Mouse (Mus musculus): ENCODE measurements at regions not wholly inside any gene's neighbourhood (a gene's known extent, or its start where the extent isn't known, plus 50 kb on each side); places are given as distances from the start of the nearest gene placed in this dataset.

GRCm38 (mm10) chr13:35397166-35397565 is 262.5 kb upstream of the Cdyl start:
- no peaks in the 10 kb centered on the region for H3K9me3 ChIP-seq
- no peaks in the 10 kb centered on the region for H3K27me3 ChIP-seq (replicated peaks; ENCODE audit: low read depth, poor library complexity, severe bottlenecking)
- 89% methylated on average over 2 of the region's 2 CpGs for WGBS
- H3K4me1 ChIP-seq = peaks cover 8% of the 10 kb centered on the region
- H3K4me3 ChIP-seq = no peak overlapping the region
- no peak overlapping the region for H3K27ac ChIP-seq (replicated peaks)
- H3K36me3 ChIP-seq (replicated peaks) = no peaks in the 10 kb centered on the region
- DNase-seq (ENCODE audit: low spot score) = no peak

DNA sequence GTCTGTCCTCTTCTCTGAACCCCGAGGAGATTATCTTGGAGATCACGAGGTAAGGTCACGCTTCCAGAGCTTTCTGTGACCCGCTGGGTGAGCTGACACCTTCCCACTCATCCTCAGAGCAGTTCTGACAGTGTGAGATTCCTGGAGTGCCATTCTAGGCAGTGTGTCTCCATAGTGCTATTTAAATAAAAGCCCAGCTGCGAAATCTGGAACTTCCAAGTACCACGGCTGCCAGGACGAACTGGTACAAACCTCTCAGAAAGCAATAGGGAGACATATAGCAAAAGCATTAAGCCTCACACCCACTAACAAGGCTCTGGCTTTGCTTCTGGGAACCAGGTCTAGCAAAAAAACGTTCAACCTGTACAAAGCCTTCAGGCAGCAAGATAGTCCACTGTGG is 261.4 kb upstream of the Cdyl start:
- no peak for DNase-seq (ENCODE audit: low spot score)
- Histone ChIP-seq H3K27me3 (replicated peaks; ENCODE audit: low read depth, poor library complexity, severe bottlenecking) (no peaks in the 10 kb centered on the region), H3K36me3 (replicated peaks) (no peaks in the 10 kb centered on the region), H3K9me3 (no peaks in the 10 kb centered on the region), H3K4me3 (no peak overlapping the region), H3K27ac (replicated peaks) (no peak overlapping the region), H3K4me1 (peaks cover 8% of the 10 kb centered on the region)
- 72% methylated on average over 8 of the region's 8 CpGs for WGBS

- Histone ChIP-seq H3K27me3 (replicated peaks; ENCODE audit: low read depth, poor library complexity, severe bottlenecking) (no peaks in the 10 kb centered on the region), H3K4me3 (no peak overlapping the region), H3K4me1 (no peaks in the 10 kb centered on the region), H3K36me3 (replicated peaks) (no peaks in the 10 kb centered on the region), H3K9me3 (no peaks in the 10 kb centered on the region), H3K27ac (replicated peaks) (no peak overlapping the region)
- DNase-seq (ENCODE audit: low spot score) = no peak
- WGBS = 83% methylated on average over 2 of the region's 2 CpGs
Observed at GRCm38 (mm10) chr13:35402856-35403255, 256.8 kb upstream of the Cdyl start.

- no peak overlapping the region for H3K4me3 ChIP-seq
- no peaks in the 10 kb centered on the region for H3K4me1 ChIP-seq
- H3K36me3 ChIP-seq (replicated peaks) = no peaks in the 10 kb centered on the region
- no peaks in the 10 kb centered on the region for H3K9me3 ChIP-seq
- H3K27ac ChIP-seq (replicated peaks) = no peak overlapping the region
- no peak for DNase-seq (ENCODE audit: low spot score)
- WGBS = 90% methylated on average over 5 of the region's 5 CpGs
- no peaks in the 10 kb centered on the region for H3K27me3 ChIP-seq (replicated peaks; ENCODE audit: low read depth, poor library complexity, severe bottlenecking)
Observed at GRCm38 (mm10) chr13:35404428-35404827, 255.2 kb upstream of the Cdyl start.

GRCm38 (mm10) chr13:35405384-35405783 is 254.2 kb upstream of the Cdyl start:
- no peak overlapping the region for H3K27ac ChIP-seq (replicated peaks)
- H3K4me1 ChIP-seq = no peaks in the 10 kb centered on the region
- DNase-seq (ENCODE audit: low spot score) = no peak
- H3K4me3 ChIP-seq = no peak overlapping the region
- no peaks in the 10 kb centered on the region for H3K36me3 ChIP-seq (replicated peaks)
- no peaks in the 10 kb centered on the region for H3K27me3 ChIP-seq (replicated peaks; ENCODE audit: low read depth, poor library complexity, severe bottlenecking)
- H3K9me3 ChIP-seq = no peaks in the 10 kb centered on the region
- WGBS = 75% methylated on average over 1 of the region's 1 CpGs

GRCm38 (mm10) chr13:35417500-35417899 is 242.1 kb upstream of the Cdyl start:
- Histone ChIP-seq H3K27me3 (replicated peaks; ENCODE audit: low read depth, poor library complexity, severe bottlenecking) (no peaks in the 10 kb centered on the region), H3K4me1 (no peaks in the 10 kb centered on the region), H3K9me3 (no peaks in the 10 kb centered on the region), H3K27ac (replicated peaks) (no peak overlapping the region), H3K4me3 (no peak overlapping the region), H3K36me3 (replicated peaks) (no peaks in the 10 kb centered on the region)
- 92% methylated on average over 4 of the region's 4 CpGs for WGBS
- DNase-seq (ENCODE audit: low spot score) = no peak

DNA sequence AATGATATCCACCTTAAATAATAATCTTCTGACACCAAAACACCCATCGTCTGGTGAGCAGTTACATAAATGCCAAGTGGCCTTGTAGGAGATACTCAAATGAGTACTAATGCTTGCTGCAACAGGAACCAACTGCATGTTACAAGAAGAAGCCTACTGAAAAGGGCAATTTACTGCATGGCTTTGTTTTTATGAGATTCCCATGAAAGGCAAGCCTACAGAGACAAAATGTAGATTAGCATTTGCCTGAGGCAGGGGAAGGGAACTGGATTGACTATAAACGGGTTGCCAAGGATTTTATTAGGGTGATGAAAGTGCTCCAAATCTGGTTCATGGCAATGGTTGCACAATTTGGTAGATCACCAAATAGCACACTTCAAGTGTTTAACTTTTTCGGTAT is 239.6 kb upstream of the Cdyl start:
- Histone ChIP-seq H3K27ac (replicated peaks) (no peak overlapping the region), H3K27me3 (replicated peaks; ENCODE audit: low read depth, poor library complexity, severe bottlenecking) (no peaks in the 10 kb centered on the region), H3K4me3 (no peak overlapping the region), H3K36me3 (replicated peaks) (no peaks in the 10 kb centered on the region), H3K9me3 (no peaks in the 10 kb centered on the region), H3K4me1 (no peaks in the 10 kb centered on the region)
- 84% methylated on average over 3 of the region's 3 CpGs for WGBS
- no peak for DNase-seq (ENCODE audit: low spot score)

- WGBS = 87% methylated on average over 4 of the region's 4 CpGs
- Histone ChIP-seq H3K27me3 (replicated peaks; ENCODE audit: low read depth, poor library complexity, severe bottlenecking) (no peaks in the 10 kb centered on the region), H3K4me1 (no peaks in the 10 kb centered on the region), H3K4me3 (no peak overlapping the region), H3K36me3 (replicated peaks) (no peaks in the 10 kb centered on the region), H3K27ac (replicated peaks) (no peak overlapping the region), H3K9me3 (no peaks in the 10 kb centered on the region)
- DNase-seq (ENCODE audit: low spot score) = no peak
Observed at GRCm38 (mm10) chr13:35426061-35426460, 233.6 kb upstream of the Cdyl start.

- no peak overlapping the region for H3K4me3 ChIP-seq
- H3K9me3 ChIP-seq = no peaks in the 10 kb centered on the region
- H3K4me1 ChIP-seq = no peaks in the 10 kb centered on the region
- H3K27ac ChIP-seq (replicated peaks) = no peak overlapping the region
- 81% methylated on average over 7 of the region's 7 CpGs for WGBS
- H3K27me3 ChIP-seq (replicated peaks; ENCODE audit: low read depth, poor library complexity, severe bottlenecking) = no peaks in the 10 kb centered on the region
- DNase-seq (ENCODE audit: low spot score) = no peak
- no peaks in the 10 kb centered on the region for H3K36me3 ChIP-seq (replicated peaks)
Observed at GRCm38 (mm10) chr13:35435173-35435572, 224.5 kb upstream of the Cdyl start.

- WGBS = 84% methylated on average over 3 of the region's 3 CpGs
- no peaks in the 10 kb centered on the region for H3K4me1 ChIP-seq
- H3K27me3 ChIP-seq (replicated peaks; ENCODE audit: low read depth, poor library complexity, severe bottlenecking) = no peaks in the 10 kb centered on the region
Observed at GRCm38 (mm10) chr13:35447661-35448060, 212.0 kb upstream of the Cdyl start.

DNA sequence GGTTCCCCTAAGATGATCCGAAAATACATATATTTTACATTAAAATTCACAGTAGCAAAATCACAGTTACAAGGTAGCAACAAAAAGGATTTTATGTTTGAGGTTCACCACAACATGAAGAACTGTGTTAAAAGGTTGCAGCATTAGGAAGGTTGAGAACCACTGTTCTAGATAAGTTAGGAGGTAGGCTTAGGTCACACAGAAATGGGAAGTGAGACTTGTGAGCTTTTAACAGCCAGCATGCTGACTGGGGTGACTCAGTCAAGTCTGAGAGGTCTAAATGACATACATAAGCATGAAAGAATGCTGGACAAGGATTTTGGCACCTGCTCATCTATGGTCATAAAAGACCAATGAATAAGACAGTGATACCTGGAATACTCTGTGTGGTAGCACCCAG is 207.2 kb upstream of the Cdyl start:
- no peaks in the 10 kb centered on the region for H3K27me3 ChIP-seq (replicated peaks; ENCODE audit: low read depth, poor library complexity, severe bottlenecking)
- H3K36me3 ChIP-seq (replicated peaks) = no peaks in the 10 kb centered on the region
- no peaks in the 10 kb centered on the region for H3K9me3 ChIP-seq
- peaks cover 6% of the 10 kb centered on the region; the same call in 1 of the 2 replicates for H3K4me1 ChIP-seq
- 82% methylated on average over 1 of the region's 1 CpGs for WGBS
- DNase-seq (ENCODE audit: low spot score) = no peak
- no peak overlapping the region for H3K27ac ChIP-seq (replicated peaks)
- H3K4me3 ChIP-seq = no peak overlapping the region

More at GRCm38 (mm10) chr13:35447661-35448060, 212.0 kb upstream of the Cdyl start:
- H3K9me3 ChIP-seq = no peaks in the 10 kb centered on the region
- H3K27ac ChIP-seq (replicated peaks) = no peak overlapping the region
- no peaks in the 10 kb centered on the region for H3K36me3 ChIP-seq (replicated peaks)
- no peak for DNase-seq (ENCODE audit: low spot score)
- H3K4me3 ChIP-seq = no peak overlapping the region

DNA sequence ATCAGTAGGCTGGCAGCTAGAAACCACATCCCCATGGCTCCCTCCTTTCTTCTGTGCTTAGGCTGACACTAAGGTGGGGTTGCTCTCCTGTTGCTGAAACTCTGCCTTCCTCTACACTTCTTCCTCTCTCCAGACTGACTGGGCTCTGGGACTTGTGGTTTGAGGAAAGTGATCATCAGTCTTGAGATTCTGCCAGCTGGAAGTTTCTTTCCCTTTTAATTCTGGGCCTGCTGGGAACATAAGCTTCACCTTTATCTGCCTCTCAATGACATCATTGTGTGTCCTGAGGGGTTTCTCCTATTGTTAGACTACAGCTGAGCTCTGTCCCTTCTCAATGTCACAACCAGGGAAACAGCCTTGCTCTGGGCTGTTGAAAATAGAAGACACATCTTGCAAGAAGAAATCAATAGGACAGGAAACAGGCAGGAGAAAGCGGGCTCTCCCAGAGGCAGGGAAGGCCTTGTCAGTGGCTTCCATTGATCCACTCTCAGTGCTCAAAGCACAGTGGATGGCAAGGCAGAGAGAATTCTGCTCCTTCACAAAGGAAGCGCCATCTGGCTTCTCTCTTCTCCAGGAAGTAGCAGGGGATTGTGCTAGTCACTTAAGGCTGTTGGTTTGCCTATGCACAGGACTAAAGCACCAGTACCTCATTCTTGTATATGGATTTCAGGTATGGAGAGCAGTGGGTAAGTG is 206.3 kb upstream of the Cdyl start:
- 58% methylated on average over 2 of the region's 2 CpGs for WGBS
- Histone ChIP-seq H3K36me3 (replicated peaks) (no peaks in the 10 kb centered on the region), H3K4me1 (peaks cover 6% of the 10 kb centered on the region; the same call in 1 of the 2 replicates), H3K27me3 (replicated peaks; ENCODE audit: low read depth, poor library complexity, severe bottlenecking) (no peaks in the 10 kb centered on the region), H3K4me3 (no peak overlapping the region), H3K27ac (replicated peaks) (no peak overlapping the region), H3K9me3 (no peaks in the 10 kb centered on the region)
- DNase-seq (ENCODE audit: low spot score) = no peak

DNA sequence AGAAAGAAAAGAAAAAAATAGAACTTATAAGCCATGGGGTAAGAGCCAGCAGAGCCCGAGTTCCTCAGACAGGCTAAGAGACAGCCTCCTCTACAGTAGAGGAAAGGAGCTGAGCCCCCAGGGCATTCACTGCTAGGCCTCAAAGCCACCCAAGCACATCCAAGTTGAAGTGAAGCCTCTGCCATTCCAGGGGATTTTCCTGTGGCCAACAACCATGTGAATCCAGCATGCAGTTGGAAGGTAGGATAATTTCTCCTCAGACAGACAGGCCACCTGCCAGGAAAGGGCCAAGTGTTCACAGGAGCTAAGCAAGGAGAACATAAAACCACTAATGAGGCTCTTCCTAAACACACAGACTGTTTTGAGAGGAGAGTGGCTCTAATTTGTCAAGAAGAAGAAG is 199.6 kb upstream of the Cdyl start:
- H3K4me3 ChIP-seq = no peak overlapping the region
- no peaks in the 10 kb centered on the region for H3K9me3 ChIP-seq
- H3K36me3 ChIP-seq (replicated peaks) = no peaks in the 10 kb centered on the region
- WGBS = 70% methylated on average over 1 of the region's 1 CpGs
- H3K27ac ChIP-seq (replicated peaks) = no peak overlapping the region
- no peaks in the 10 kb centered on the region for H3K27me3 ChIP-seq (replicated peaks; ENCODE audit: low read depth, poor library complexity, severe bottlenecking)
- DNase-seq (ENCODE audit: low spot score) = no peak
- H3K4me1 ChIP-seq = no peaks in the 10 kb centered on the region

Measured in embryonic facial prominence, embryonic 10.5 days (tissue).